Mouse (Mus musculus) ES-E14 (cell line): ENCODE results near the gene Agap1.

Experiments
- HCFC1 ChIP-seq: IDR thresholded peaks from 2 replicates; pipeline ENCODE4 v1.6.1; 2012; ENCODE audit warnings: low read length, inconsistent platforms, borderline replicate concordance; ENCODE audit not compliant: insufficient read depth
- ZC3H11A ChIP-seq: IDR thresholded peaks from 2 replicates; pipeline ENCODE4 v1.6.1; 2012; ENCODE audit warnings: low read depth, mild to moderate bottlenecking, inconsistent platforms, low read length, borderline replicate concordance
- ZNF384 ChIP-seq: IDR thresholded peaks from 2 replicates; pipeline ENCODE4 v1.6.1; 2012; ENCODE audit warnings: low read depth, low read length, inconsistent platforms

- TF ChIP-seq ZC3H11A (no peak), ZNF384 (no peak), HCFC1 (no peak)
Observed at GRCm38 (mm10) chr1:89674681-89675080, 220.1 kb downstream of the Agap1 start.
